Mouse (Mus musculus) heart, adult 2 months (tissue): Measurements from ENCODE around the gene Noxo1. TPM values are rescaled to one million over a fixed set of nuclear protein-coding genes. Genes with fewer than 3 reads are reported as not detected.
A peak's percentile ranks its signal among the peaks of the same experiment; 100 is the strongest.

Experiments
- DNase-seq, 2 experiments: peaks; one replicate each; pipeline ENCODE4 v3.0.0; 2021
- H3K27ac ChIP-seq: fragments of 200-600 bp; 2 replicates; pipeline ENCODE4 v1.8.1; 2022
- H3K27me3 ChIP-seq: fragments of 200-500 bp; 2 replicates; pipeline ENCODE4 v1.6.1; 2012; ENCODE audit warnings: mild to moderate bottlenecking, low read length, inconsistent platforms, mixed read lengths; ENCODE audit not compliant: control insufficient read depth, insufficient read depth
- H3K36me3 ChIP-seq: fragments of 200-500 bp; 2 replicates; pipeline ENCODE4 v1.6.1; 2012; ENCODE audit warnings: low read length, inconsistent platforms; ENCODE audit not compliant: control insufficient read depth, insufficient read depth
- H3K4me1 ChIP-seq: fragments of 200-500 bp; 2 replicates; pipeline ENCODE4 v1.6.1; 2011; ENCODE audit warnings: low read length; ENCODE audit not compliant: control insufficient read depth, insufficient read depth
- H3K4me3 ChIP-seq: fragments of 200-600 bp; 2 replicates; pipeline ENCODE4 v1.8.1; 2022
- H3K79me2 ChIP-seq: fragments of 200-500 bp; replicated peaks from 2 replicates; pipeline ENCODE4 v1.6.1; 2012; ENCODE audit warnings: mild to moderate bottlenecking, inconsistent platforms, low read length, moderate library complexity, mixed read lengths; ENCODE audit not compliant: control insufficient read depth, insufficient read depth
- H3K9ac ChIP-seq: fragments of 200-500 bp; 2 replicates; pipeline ENCODE4 v1.6.1; 2012; ENCODE audit warnings: low read depth, mild to moderate bottlenecking, control low read depth, inconsistent platforms, low read length, mixed read lengths
- CTCF ChIP-seq: fragments of 200-600 bp; IDR thresholded peaks from 2 replicates; pipeline ENCODE4 v1.8.1; 2022; ENCODE audit warnings: antibody characterized with exemption, mild to moderate bottlenecking, moderate library complexity
- EP300 ChIP-seq: fragments of 200-500 bp; IDR thresholded peaks from 2 replicates; pipeline ENCODE4 v1.6.1; 2011; ENCODE audit warnings: low read depth, low read length, control low read depth; ENCODE audit not compliant: insufficient read depth
- POLR2A ChIP-seq: fragments of 200-500 bp; IDR thresholded peaks from 2 replicates; pipeline ENCODE4 v1.6.1; 2011; ENCODE audit warnings: mild to moderate bottlenecking, low read depth, low read length, control low read depth; ENCODE audit not compliant: insufficient read depth
- WGBS: fragments of 180-500 bp; shearing (Covaris S2); methylation state at CpG from one replicate; pipeline ENCODE4 v1.1.7; 2018; 5-methylcytosine and 5-hydroxymethylcytosine counted together
- intact Hi-C: fragments of 180-260 bp; cut with DNase I; formaldehyde crosslinking; loops from one replicate; pipeline ENCODE4 v1.15.1; 2025
- polyA plus RNA-seq: library from polyadenylated mRNA; depleted of rRNA; stranded (reverse); fragments of >200 nt; gene quantifications from 2 replicates; pipeline ENCODE4 v1.2.3, GENCODE M21; 2012
- total RNA-seq, 2 experiments: library from RNA; stranded (reverse); gene quantifications; 2 replicates each; pipeline ENCODE4 v1.2.3; 2021

The Noxo1 gene
- total and polyA plus RNA-seq, 3 experiments: 0.65 to 4.5 (median 1.0) TPM

GRCm38 (mm10) chr17:24674277-24674676 is 21.8 kb upstream of the Noxo1 start:
- intact Hi-C loops: no loop called here
- no peak overlapping the region for H3K4me3 ChIP-seq
- WGBS: 34% methylated on average over 7 of the region's 7 CpGs
- H3K79me2 ChIP-seq: peaks cover 1% of the 10 kb centered on the region
- H3K4me1 ChIP-seq: peaks cover 16% of the 10 kb centered on the region
- no peak for TF ChIP-seq CTCF
- TF ChIP-seq EP300: no peak
- no peak for TF ChIP-seq POLR2A
- H3K36me3 ChIP-seq: no peaks in the 10 kb centered on the region
- H3K27ac ChIP-seq: no peak overlapping the region
- no peak for DNase-seq
- H3K27me3 ChIP-seq: no peaks in the 10 kb centered on the region
- H3K9ac ChIP-seq: no peak overlapping the region

- intact Hi-C loops: loop anchor here (2.0 kb wide), 1 partner anchor 19 kb away; no protein-coding TSS in a partner anchor
- TF ChIP-seq EP300 (no peak), CTCF (peak; percentile 87), POLR2A (no peak)
- Histone ChIP-seq H3K27ac (no peak overlapping the region), H3K27me3 (no peaks in the 10 kb centered on the region), H3K79me2 (peaks cover 1% of the 10 kb centered on the region), H3K36me3 (no peaks in the 10 kb centered on the region), H3K9ac (no peak overlapping the region), H3K4me1 (peaks cover 12% of the 10 kb centered on the region), H3K4me3 (no peak overlapping the region)
- WGBS: 53% methylated on average over 2 of the region's 2 CpGs
- peak; percentile 57 to 61 for DNase-seq
These were observed 19.8 kb upstream of the Noxo1 start for GRCm38 (mm10) chr17:24676187-24676586.

GRCm38 (mm10) chr17:24676877-24677276 is 19.2 kb upstream of the Noxo1 start:
- no peak for DNase-seq
- Histone ChIP-seq H3K4me3 (no peak overlapping the region), H3K9ac (no peak overlapping the region), H3K27me3 (no peaks in the 10 kb centered on the region), H3K4me1 (peaks cover 8% of the 10 kb centered on the region), H3K27ac (no peak overlapping the region), H3K79me2 (peaks cover 1% of the 10 kb centered on the region; the same call in 1 of the 2 replicates), H3K36me3 (no peaks in the 10 kb centered on the region)
- no peak for TF ChIP-seq EP300
- 98% methylated on average over 5 of the region's 5 CpGs for WGBS
- intact Hi-C loops: loop anchor here (2.0 kb wide), 1 partner anchor 18 kb away; no protein-coding TSS in a partner anchor

GRCm38 (mm10) chr17:24677500-24678080 is 18.4 kb upstream of the Noxo1 start:
- Histone ChIP-seq H3K27me3 (no peaks in the 10 kb centered on the region), H3K27ac (no peak overlapping the region), H3K4me3 (no peak overlapping the region), H3K36me3 (no peaks in the 10 kb centered on the region), H3K79me2 (peaks cover 1% of the 10 kb centered on the region; the same call in 1 of the 2 replicates), H3K9ac (no peak overlapping the region), H3K4me1 (peaks cover 3% of the 10 kb centered on the region)
- WGBS: 92% methylated on average over 24 of the region's 24 CpGs
- TF ChIP-seq CTCF (no peak), EP300 (no peak), POLR2A (no peak)
- intact Hi-C loops: loop anchor here (2.0 kb wide), 1 partner anchor 17 kb away; no protein-coding TSS in a partner anchor
- DNase-seq: no peak

- Histone ChIP-seq H3K27me3 (peaks cover 4% of the 10 kb centered on the region), H3K9ac (no peak overlapping the region), H3K4me3 (no peak overlapping the region), H3K4me1 (no peaks in the 10 kb centered on the region), H3K79me2 (no peaks in the 10 kb centered on the region), H3K36me3 (no peaks in the 10 kb centered on the region), H3K27ac (no peak overlapping the region)
- intact Hi-C loops: no loop called here
- TF ChIP-seq CTCF (no peak), POLR2A (no peak)
- 43% methylated on average over 16 of the region's 16 CpGs for WGBS
- DNase-seq: no peak
These were observed 9.5 kb upstream of the Noxo1 start for GRCm38 (mm10) chr17:24686514-24686913.

GRCm38 (mm10) chr17:24687146-24687595 is 8.9 kb upstream of the Noxo1 start:
- peak; percentile 58 to 68 for DNase-seq
- Histone ChIP-seq H3K9ac (peak overlapping the region; percentile 43), H3K27ac (no peak overlapping the region), H3K36me3 (no peaks in the 10 kb centered on the region), H3K79me2 (no peaks in the 10 kb centered on the region), H3K4me1 (no peaks in the 10 kb centered on the region), H3K27me3 (peaks cover 4% of the 10 kb centered on the region), H3K4me3 (peak overlapping the region; percentile 33)
- intact Hi-C loops: no loop called here
- no peak for TF ChIP-seq POLR2A
- 2% methylated on average over 24 of the region's 25 CpGs for WGBS
